Mouse (Mus musculus): ENCODE data around the gene 1810010H24Rik.
"Not testable (repeated sequence)": the region's sequence is repeated elsewhere in the genome, so short reads cannot be mapped to it uniquely, and the experiment has no call there.

DNA sequence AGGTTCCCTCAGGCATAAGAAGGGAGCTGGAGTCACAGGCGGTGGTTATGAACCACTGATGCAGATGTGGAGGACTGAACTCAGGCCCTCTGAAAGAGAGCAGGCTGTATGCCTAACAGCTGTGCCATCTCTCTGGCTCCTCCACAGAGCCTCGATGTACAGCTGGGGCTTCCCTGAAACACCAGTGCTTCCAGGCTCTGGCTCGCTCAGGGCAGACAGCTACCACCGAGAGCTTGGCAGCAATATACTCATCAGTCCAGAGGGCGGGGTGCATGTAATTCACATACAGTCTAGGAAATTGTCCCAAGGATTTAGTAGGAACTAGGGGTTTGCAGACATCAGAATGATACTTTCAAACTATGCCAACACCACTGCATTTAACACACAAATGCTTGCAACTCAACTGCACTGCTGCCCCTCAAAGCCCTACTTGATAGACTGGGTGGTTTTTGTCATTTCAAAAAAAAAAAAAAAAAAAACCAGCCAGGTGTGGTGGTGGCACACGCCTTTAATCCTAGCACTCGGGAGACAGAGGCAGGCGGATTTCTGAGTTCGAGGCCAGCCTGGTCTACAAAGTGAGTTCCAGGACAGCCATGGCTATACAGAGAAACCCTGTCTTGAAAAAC is 39.4 kb upstream of the 1810010H24Rik start:
- TF ChIP-seq CTCF, POLR2A (IDR thresholded peaks at IDR 0.05; ENCODE audit: insufficient read depth, low read depth, low read length): not testable (repeated sequence)
